Mouse (Mus musculus): ENCODE measurements around the gene Syna. TPM values are rescaled to one million over a fixed set of nuclear protein-coding genes. Genes with fewer than 3 reads are reported as not detected.

The Syna gene
- polyA plus RNA-seq, 1 experiment from 2014 or later, result not detected

DNA sequence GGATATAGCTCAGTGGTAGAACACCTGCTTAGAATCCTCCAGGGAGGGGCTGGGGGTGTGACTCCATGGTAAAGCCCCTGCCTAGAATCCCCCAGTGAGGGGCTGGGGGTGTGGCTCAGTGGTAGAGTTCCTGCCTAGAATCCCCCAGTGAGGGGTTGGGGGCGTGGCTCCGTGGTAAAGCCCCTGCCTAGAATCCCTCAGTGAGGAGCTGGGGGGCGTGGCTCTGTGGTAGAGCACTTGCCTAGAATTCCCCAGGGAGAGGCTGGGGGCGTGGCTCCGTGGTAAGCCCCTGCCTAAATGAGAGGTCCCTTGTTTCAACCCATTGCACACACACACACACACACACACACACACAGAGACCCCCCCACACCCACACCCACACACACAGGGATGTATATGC is 49.7 kb downstream of the Syna start:
- H3K27ac ChIP-seq (ENCODE audit: low read length), result no peak overlapping the region
- 45% methylated on average over 5 of the region's 5 CpGs for WGBS (ENCODE audit: insufficient replicate concordance)
- H3K36me3 ChIP-seq (ENCODE audit: control insufficient read depth, insufficient read depth), result no peaks in the 10 kb centered on the region
- no peak overlapping the region for H3K4me3 ChIP-seq (ENCODE audit: low read depth, low read length)
- no peaks in the 10 kb centered on the region for H3K9me3 ChIP-seq (replicated peaks; ENCODE audit: control insufficient read depth, low read length)
- H3K9ac ChIP-seq (ENCODE audit: low read depth, low read length), result no peak overlapping the region
- H3K4me2 ChIP-seq (ENCODE audit: low read depth, low read length), result no peak overlapping the region
- H3K27me3 ChIP-seq (ENCODE audit: control insufficient read depth, insufficient read depth, low read depth, low read length), result no peaks in the 10 kb centered on the region
- no peaks in the 10 kb centered on the region for H3K4me1 ChIP-seq (ENCODE audit: control insufficient read depth, low read depth, low read length)
- ATAC-seq (ENCODE audit: low read depth), result no peak

DNA sequence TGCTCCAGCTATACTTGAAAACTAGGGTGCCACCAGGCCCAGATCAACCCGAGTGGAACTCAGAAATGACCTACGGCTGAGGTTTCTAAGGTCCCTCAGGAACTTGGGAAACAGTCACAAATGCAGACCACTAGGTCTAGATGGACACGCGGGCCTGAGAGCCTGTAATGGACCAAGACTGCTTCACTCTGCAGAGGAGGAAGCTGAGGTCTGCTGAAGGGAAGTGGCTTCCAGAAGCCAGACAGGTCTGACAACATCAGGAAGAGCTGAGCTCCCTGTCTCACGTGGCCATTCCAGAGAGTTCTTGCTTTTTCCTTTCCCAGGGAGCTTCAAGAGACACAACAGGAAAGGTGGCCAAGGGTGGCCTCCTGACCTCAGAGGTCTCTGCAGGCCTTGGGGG is 51.0 kb downstream of the Syna start:
- no peak for ATAC-seq (ENCODE audit: low read depth)
- Histone ChIP-seq H3K36me3 (ENCODE audit: control insufficient read depth, insufficient read depth) (no peaks in the 10 kb centered on the region), H3K4me3 (ENCODE audit: low read depth, low read length) (no peak overlapping the region), H3K9me3 (replicated peaks; ENCODE audit: control insufficient read depth, low read length) (no peaks in the 10 kb centered on the region), H3K4me2 (ENCODE audit: low read depth, low read length) (no peak overlapping the region), H3K9ac (ENCODE audit: low read depth, low read length) (no peak overlapping the region), H3K4me1 (ENCODE audit: control insufficient read depth, low read depth, low read length) (no peaks in the 10 kb centered on the region), H3K27me3 (ENCODE audit: control insufficient read depth, insufficient read depth, low read depth, low read length) (no peaks in the 10 kb centered on the region), H3K27ac (ENCODE audit: low read length) (no peak overlapping the region)
- WGBS (ENCODE audit: insufficient replicate concordance), result 33% methylated on average over 5 of the region's 5 CpGs

Small RNA genes within 50 kb of the gene (microRNA-seq; reads per million reads assigned to microRNA genes)
- gene Mir7228, result not detected

Other genes with a start within 250 kb of the Syna start
- gene Gtf2i, start 245.4 kb downstream of the Syna start, polyA plus RNA-seq (2015; fragmentation: Nextera tagmentation; extraction: Ambion mirVana), result 31.7 and 34.2 TPM in 2 replicates
- gene Gtf2ird1, start 103.5 kb downstream of the Syna start, polyA plus RNA-seq (2015; fragmentation: Nextera tagmentation; extraction: Ambion mirVana), result 9.9 and 11.6 TPM in 2 replicates
- 0.43 and 0.48 TPM in 2 replicates for gene Clip2, start 7.7 kb downstream of the Syna start, polyA plus RNA-seq (2015; fragmentation: Nextera tagmentation; extraction: Ambion mirVana)
- 130 and 141 TPM in 2 replicates for gene Rfc2, start 21.2 kb upstream of the Syna start, polyA plus RNA-seq (2015; fragmentation: Nextera tagmentation; extraction: Ambion mirVana)
- gene Lat2, start 54.9 kb upstream of the Syna start, polyA plus RNA-seq (2015; fragmentation: Nextera tagmentation; extraction: Ambion mirVana), result 1.7 and 2.9 TPM in 2 replicates
- 167 TPM in 2 replicates for gene Eif4h, start 79.3 kb upstream of the Syna start, polyA plus RNA-seq (2015; fragmentation: Nextera tagmentation; extraction: Ambion mirVana)
- gene Limk1, start 128.4 kb upstream of the Syna start, polyA plus RNA-seq (2015; fragmentation: Nextera tagmentation; extraction: Ambion mirVana), result 0.93 and 0.99 TPM in 2 replicates
- gene Eln, start 187.2 kb upstream of the Syna start, polyA plus RNA-seq (2015; fragmentation: Nextera tagmentation; extraction: Ambion mirVana), result 3.5 and 5.7 TPM in 2 replicates

Data from liver, embryonic 16.5 days (tissue).